Mouse (Mus musculus) monocyte, adult 5-6 weeks (primary cell): ENCODE measurements around the gene Rpn1. TPM values are rescaled to one million over a fixed set of nuclear protein-coding genes. Genes with fewer than 3 reads are reported as not detected.

Experiments used
- ATAC-seq: fragments of 153-309, 156-312 bp; replicated peaks from 2 replicates; pipeline ENCODE4 v1.8.0; 2017; ENCODE audit warnings: mild to moderate bottlenecking; ENCODE audit not compliant: low TSS enrichment, insufficient number of reproducible peaks, severe bottlenecking, poor library complexity, low FRiP score
- total RNA-seq: library from RNA; stranded (forward); fragments of 200-1000, 200-491, 200-594 nt; gene quantifications from 3 replicates; pipeline ENCODE4 v1.2.3, GENCODE M21; 2017

Rpn1 gene
- total RNA-seq, 1 experiment from 2014 or later = 66.8 TPM

DNA sequence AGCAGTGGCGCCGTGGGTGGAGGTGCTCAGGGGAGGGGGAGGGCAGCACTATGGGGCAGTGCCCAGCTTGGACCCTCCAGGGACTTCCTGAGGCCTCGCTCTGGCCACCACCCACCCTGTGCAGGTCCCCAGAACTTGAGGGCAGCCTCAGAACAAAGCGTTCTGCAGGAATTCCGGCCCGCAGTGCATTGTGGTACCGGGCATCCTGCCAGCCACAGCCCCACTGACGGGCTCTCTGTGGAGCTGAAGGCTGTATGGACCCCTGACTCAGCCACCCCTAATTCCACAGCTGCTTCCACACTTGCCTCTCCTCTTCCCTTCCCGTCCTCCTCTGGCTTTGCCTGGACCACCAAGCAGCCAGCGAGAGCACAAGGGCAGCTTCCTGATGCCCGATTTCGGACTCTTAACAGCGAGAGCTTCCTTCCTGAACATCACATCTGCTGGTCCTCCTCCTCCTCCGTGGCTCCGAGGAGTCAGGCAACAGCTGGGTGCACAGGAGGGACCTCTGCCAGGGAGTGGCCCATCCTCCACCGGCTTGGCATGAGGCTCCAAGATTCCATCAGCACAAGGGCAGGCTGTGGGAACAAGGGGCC is 63.2 kb downstream of the Rpn1 start:
- no peak for ATAC-seq

DNA sequence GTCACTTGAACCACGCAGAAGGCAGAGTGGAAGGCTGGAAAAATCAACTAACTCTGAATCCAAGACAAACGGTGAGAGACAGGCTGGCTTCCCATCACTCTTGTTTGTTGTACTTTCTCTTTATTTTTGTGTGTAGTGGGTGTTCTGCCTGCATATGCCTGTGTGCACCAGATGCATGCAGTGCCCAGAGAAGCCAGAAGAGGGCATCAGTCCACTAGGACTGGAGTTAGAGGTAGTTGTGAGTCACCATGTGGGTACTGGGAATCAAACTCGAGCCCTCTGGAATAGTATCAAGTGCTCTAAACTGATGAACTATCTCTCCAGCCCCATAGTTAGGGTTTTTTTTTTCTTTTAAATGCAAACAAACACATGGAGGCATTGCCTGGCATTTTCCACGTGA is 67.1 kb downstream of the Rpn1 start:
- no peak for ATAC-seq

DNA sequence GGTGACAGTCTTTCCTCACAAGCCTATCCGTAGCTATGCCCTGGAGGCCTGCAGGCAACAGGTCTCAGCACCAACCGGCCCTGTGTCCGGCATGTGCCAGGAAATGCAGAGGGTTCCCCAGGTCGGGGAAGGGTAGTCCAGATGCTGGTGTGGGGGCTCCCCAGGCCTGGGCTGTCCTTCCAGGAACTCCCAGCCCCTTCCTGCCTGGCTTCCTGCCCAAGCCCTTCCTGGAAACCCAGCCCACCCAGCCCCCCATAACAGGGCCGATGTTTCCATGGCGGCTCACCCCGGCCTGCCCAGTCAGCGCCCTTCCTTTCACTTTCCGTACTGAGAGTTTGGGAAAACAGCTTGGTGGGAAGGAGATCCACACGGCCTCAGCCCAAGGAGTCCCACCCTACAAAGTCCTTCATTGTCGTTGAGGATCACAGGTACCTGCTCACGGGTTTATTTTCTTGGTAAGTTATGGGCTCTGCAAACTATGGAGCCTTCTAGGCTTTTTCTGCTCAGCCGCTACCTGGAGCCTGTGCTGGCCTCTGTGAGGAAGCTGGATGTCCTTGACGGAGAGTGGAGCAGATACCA is 67.9 kb downstream of the Rpn1 start:
- ATAC-seq = no peak

DNA sequence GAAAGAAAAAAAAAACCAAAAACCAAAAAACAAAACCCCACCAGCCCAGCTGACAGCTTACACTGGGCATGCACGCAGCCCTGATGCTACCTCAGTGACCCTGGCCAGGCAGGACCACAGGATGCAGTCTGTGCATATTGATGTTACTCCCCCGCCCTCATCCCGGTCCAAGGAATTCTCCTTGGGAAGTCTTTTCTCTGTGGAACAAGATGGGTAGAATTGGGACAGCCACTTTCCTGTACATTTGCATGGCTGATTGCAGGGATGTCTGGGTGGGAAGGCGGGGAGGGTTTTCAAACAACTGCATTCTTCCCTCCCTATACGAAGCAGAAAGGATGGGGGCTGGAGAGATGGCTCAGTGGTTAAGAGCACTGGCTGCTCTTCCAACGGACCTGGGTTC is 68.7 kb downstream of the Rpn1 start:
- ATAC-seq = no peak

Other genes starting within 250 kb of the Rpn1 start
- 27.5 to 45.6 TPM (median 37.9 TPM) in 3 replicates for gene Gm45140, start 248.7 kb upstream of the Rpn1 start, total RNA-seq
- 60.7 to 130 TPM (median 83.6 TPM) in 3 replicates for gene Isy1, start 245.7 kb upstream of the Rpn1 start, total RNA-seq
- 887 to 1,002 TPM (median 999 TPM) in 3 replicates for gene Cnbp, start 233.4 kb upstream of the Rpn1 start, total RNA-seq
- 71.4 to 93.1 TPM (median 76.4 TPM) in 3 replicates for gene Copg1, start 196.7 kb upstream of the Rpn1 start, total RNA-seq
- gene Hmces, start 170.5 kb upstream of the Rpn1 start, total RNA-seq = 13.7 to 53.1 TPM (median 36.9 TPM) in 3 replicates
- gene H1fx, start 102.8 kb upstream of the Rpn1 start, total RNA-seq = not detected in 3 replicates
- 113 to 127 TPM (median 126 TPM) in 3 replicates for gene Rab7, start 39.2 kb upstream of the Rpn1 start, total RNA-seq
- 15.4 to 30.8 TPM (median 28.8 TPM) in 3 replicates for gene Gata2, start 109.4 kb downstream of the Rpn1 start, total RNA-seq
- 1.4 TPM in 1 of 3 replicates, not detected in the others for gene Dnajb8, start 137.8 kb downstream of the Rpn1 start, total RNA-seq